Mouse (Mus musculus) forebrain, postnatal 0 days (tissue): Measurements from ENCODE around the gene Ddx43. TPM values are rescaled to one million over a fixed set of nuclear protein-coding genes. Genes with fewer than 3 reads are reported as not detected.

ENCODE experiments used
- ATAC-seq: fragments of 200-750 bp; cut with Nextera tagmentation; 2 replicates; pipeline ENCODE4 v1.8.0; 2017; ENCODE audit warnings: mild to moderate bottlenecking, moderate library complexity
- DNase-seq: peaks from one replicate; pipeline ENCODE4 v3.0.0-alpha.2; 2015
- H3K27ac ChIP-seq: fragments of 300-500 bp; sonication (generic); 2 replicates; pipeline ENCODE4 v1.5.1; 2014; ENCODE audit warnings: low read depth, mild to moderate bottlenecking, antibody characterized with exemption, low read length, moderate library complexity, mixed read lengths
- H3K27me3 ChIP-seq: fragments of 300-500 bp; sonication (generic); 2 replicates; pipeline ENCODE4 v1.6.1; 2014; ENCODE audit warnings: mild to moderate bottlenecking, low read length, mixed read lengths; ENCODE audit not compliant: insufficient read depth
- H3K36me3 ChIP-seq: fragments of 300-500 bp; sonication (generic); 2 replicates; pipeline ENCODE4 v1.6.1; 2014; ENCODE audit warnings: mild to moderate bottlenecking, moderate library complexity; ENCODE audit not compliant: insufficient read depth
- H3K4me1 ChIP-seq: fragments of 300-500 bp; sonication (generic); 2 replicates; pipeline ENCODE4 v1.6.1; 2014; ENCODE audit warnings: antibody characterized with exemption; ENCODE audit not compliant: insufficient read depth
- H3K4me2 ChIP-seq: fragments of 300-500 bp; sonication (generic); 2 replicates; pipeline ENCODE4 v1.6.1; 2014; ENCODE audit warnings: low read depth, mild to moderate bottlenecking, moderate library complexity
- H3K4me3 ChIP-seq: fragments of 300-500 bp; sonication (generic); 2 replicates; pipeline ENCODE4 v1.5.1; 2014; ENCODE audit warnings: low read depth, low read length, mixed read lengths
- H3K9ac ChIP-seq: fragments of 300-500 bp; sonication (generic); 2 replicates; pipeline ENCODE4 v1.6.1; 2014; ENCODE audit warnings: mild to moderate bottlenecking
- H3K9me3 ChIP-seq: fragments of 300-500 bp; sonication (generic); 2 replicates; pipeline ENCODE4 v1.6.1; 2016; ENCODE audit warnings: low read length
- CTCF ChIP-seq: sonication (generic); IDR thresholded peaks from 2 replicates; pipeline ENCODE4 v1.5.1; 2016; ENCODE audit warnings: antibody characterized with exemption, control low read depth, low read depth
- WGBS: fragments of 180-500 bp; shearing (Covaris S2); extraction: QIAGEN DNeasy Blood & Tissue Kit; methylation state at CpG from one replicate; pipeline ENCODE4 v1.1.7; 2014; 5-methylcytosine and 5-hydroxymethylcytosine counted together
- polyA plus RNA-seq: library from polyadenylated mRNA; unstranded; fragments of >200 nt; fragmentation: Nextera tagmentation; extraction: Ambion mirVana; gene quantifications from 2 replicates; pipeline ENCODE4 v1.2.1, GENCODE M21; 2015
- total RNA-seq: library from RNA; depleted of rRNA; stranded (reverse); fragments of >200 nt; gene quantifications from 2 replicates; pipeline ENCODE4 v1.2.3, GENCODE M21; 2014; rRNA removed

Gene Ddx43
- total and polyA plus RNA-seq, 2 experiments from 2014 or later: 0.29 to 0.33 TPM

DNA sequence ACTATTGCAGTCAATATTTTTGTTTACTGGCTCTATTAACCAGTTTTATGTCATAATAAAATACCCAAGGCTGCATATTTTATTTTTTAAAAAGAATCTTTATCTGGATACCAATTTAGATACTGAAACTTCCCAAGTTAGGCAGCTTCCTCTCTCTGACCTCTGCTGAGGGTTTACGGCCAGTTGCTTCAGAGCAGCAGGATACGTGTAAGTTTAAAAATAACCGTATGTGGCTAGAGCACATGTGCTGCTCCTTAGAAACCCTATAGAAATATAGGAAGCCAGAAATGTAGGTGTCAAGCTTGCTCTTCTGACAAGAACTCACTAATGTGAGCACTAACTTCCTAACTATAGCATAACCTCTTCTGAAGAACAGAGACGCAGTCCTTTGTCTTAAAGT, 67.8 kb downstream of the Ddx43 start:
- Histone ChIP-seq H3K4me2 (no peak overlapping the region), H3K27me3 (no peaks in the 10 kb centered on the region), H3K9me3 (no peaks in the 10 kb centered on the region), H3K9ac (no peak overlapping the region), H3K36me3 (peaks cover 67% of the 10 kb centered on the region), H3K4me1 (no peaks in the 10 kb centered on the region), H3K4me3 (no peak overlapping the region), H3K27ac (no peak overlapping the region)
- no peak for TF ChIP-seq CTCF
- DNase-seq (no peak), ATAC-seq (no peak)
- WGBS: 95% methylated on average over 4 of the region's 4 CpGs

DNA sequence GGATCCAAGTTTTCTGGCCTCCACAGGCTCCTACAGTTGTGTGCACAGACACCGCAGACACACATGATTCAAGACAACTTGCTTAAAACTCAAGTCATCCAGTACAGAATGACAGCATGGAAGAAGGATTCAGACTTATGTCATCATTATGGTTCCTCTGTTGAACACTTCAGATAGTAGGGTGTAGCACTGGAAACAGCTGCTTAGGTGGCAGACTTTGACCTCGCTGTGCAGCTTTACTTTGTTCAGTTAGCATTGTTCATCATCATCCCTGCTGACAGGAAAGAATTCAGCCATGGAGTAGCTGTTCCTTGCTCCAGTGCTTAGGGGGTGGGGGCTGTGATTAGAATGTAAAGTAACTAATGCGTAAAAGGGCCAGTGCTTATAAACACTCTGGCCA, 70.1 kb downstream of the Ddx43 start:
- Histone ChIP-seq H3K4me1 (no peaks in the 10 kb centered on the region), H3K4me3 (no peak overlapping the region), H3K4me2 (no peak overlapping the region), H3K36me3 (peaks cover 61% of the 10 kb centered on the region), H3K27ac (no peak overlapping the region), H3K9ac (no peak overlapping the region), H3K9me3 (no peaks in the 10 kb centered on the region), H3K27me3 (no peaks in the 10 kb centered on the region)
- WGBS: 87% methylated on average over 3 of the region's 3 CpGs
- ATAC-seq: no peak
- TF ChIP-seq CTCF: no peak
- no peak for DNase-seq

Other genes starting within 250 kb of the Ddx43 start
- gene Gsta4, start 213.0 kb upstream of the Ddx43 start, total RNA-seq: 12.6 and 14.8 TPM in 2 replicates
- gene Gsta4, start 213.0 kb upstream of the Ddx43 start, polyA plus RNA-seq: 28.8 and 31.0 TPM in 2 replicates
- not detected in 2 replicates for gene Gsta1, start 165.1 kb upstream of the Ddx43 start, total RNA-seq
- gene Gsta1, start 165.1 kb upstream of the Ddx43 start, polyA plus RNA-seq: not detected in 2 replicates
- gene Gm3776, start 138.6 kb upstream of the Ddx43 start, total RNA-seq: not detected in 2 replicates
- 0.23 TPM in 1 of 2 replicates, not detected in the other for gene Gm3776, start 138.6 kb upstream of the Ddx43 start, polyA plus RNA-seq
- not detected in 2 replicates for gene Gm10639, start 105.9 kb upstream of the Ddx43 start, total RNA-seq
- not detected in 2 replicates for gene Gm10639, start 105.9 kb upstream of the Ddx43 start, polyA plus RNA-seq
- not detected in 2 replicates for gene Omt2a, start 81.0 kb upstream of the Ddx43 start, total RNA-seq
- not detected in 2 replicates for gene Omt2a, start 81.0 kb upstream of the Ddx43 start, polyA plus RNA-seq
- gene Omt2b, start 68.2 kb upstream of the Ddx43 start, total RNA-seq: not detected in 2 replicates
- not detected in 2 replicates for gene Omt2b, start 68.2 kb upstream of the Ddx43 start, polyA plus RNA-seq
- gene Gsta2, start 40.0 kb upstream of the Ddx43 start, total RNA-seq: not detected in 2 replicates
- gene Gsta2, start 40.0 kb upstream of the Ddx43 start, polyA plus RNA-seq: not detected in 2 replicates
- gene Dppa5a, start 27.6 kb upstream of the Ddx43 start, total RNA-seq: 2.2 and 3.3 TPM in 2 replicates
- gene Dppa5a, start 27.6 kb upstream of the Ddx43 start, polyA plus RNA-seq: 4.9 and 6.9 TPM in 2 replicates
- gene Ooep, start 17.1 kb upstream of the Ddx43 start, total RNA-seq: 3.5 and 5.1 TPM in 2 replicates
- 4.2 and 5.2 TPM in 2 replicates for gene Ooep, start 17.1 kb upstream of the Ddx43 start, polyA plus RNA-seq
- 0.85 and 0.90 TPM in 2 replicates for gene Cgas, start 47.5 kb downstream of the Ddx43 start, total RNA-seq
- 0.33 and 0.47 TPM in 2 replicates for gene Cgas, start 47.5 kb downstream of the Ddx43 start, polyA plus RNA-seq
- 27.5 and 27.8 TPM in 2 replicates for gene Mto1, start 52.4 kb downstream of the Ddx43 start, total RNA-seq
- gene Mto1, start 52.4 kb downstream of the Ddx43 start, polyA plus RNA-seq: 15.9 and 19.6 TPM in 2 replicates
- gene Gm17324, start 53.0 kb downstream of the Ddx43 start, total RNA-seq: 1.2 and 1.7 TPM in 2 replicates
- 2.8 and 3.3 TPM in 2 replicates for gene Gm17324, start 53.0 kb downstream of the Ddx43 start, polyA plus RNA-seq
- 9,311 and 11,752 TPM in 2 replicates for gene Eef1a1, start 93.4 kb downstream of the Ddx43 start, total RNA-seq
- 2,982 and 3,284 TPM in 2 replicates for gene Eef1a1, start 93.4 kb downstream of the Ddx43 start, polyA plus RNA-seq
- 11.1 and 11.5 TPM in 2 replicates for gene Slc17a5, start 192.3 kb downstream of the Ddx43 start, total RNA-seq
- 10.5 and 16.1 TPM in 2 replicates for gene Slc17a5, start 192.3 kb downstream of the Ddx43 start, polyA plus RNA-seq
- 1.6 and 3.9 TPM in 2 replicates for gene Cd109, start 219.8 kb downstream of the Ddx43 start, total RNA-seq
- gene Cd109, start 219.8 kb downstream of the Ddx43 start, polyA plus RNA-seq: 0.86 and 1.2 TPM in 2 replicates